Mouse (Mus musculus): ENCODE measurements around the gene Armh3. TPM values are rescaled to one million over a fixed set of nuclear protein-coding genes. Genes with fewer than 3 reads are reported as not detected.

Gene Armh3
- polyA plus RNA-seq, 1 experiment from 2014 or later: 9.6 TPM

DNA sequence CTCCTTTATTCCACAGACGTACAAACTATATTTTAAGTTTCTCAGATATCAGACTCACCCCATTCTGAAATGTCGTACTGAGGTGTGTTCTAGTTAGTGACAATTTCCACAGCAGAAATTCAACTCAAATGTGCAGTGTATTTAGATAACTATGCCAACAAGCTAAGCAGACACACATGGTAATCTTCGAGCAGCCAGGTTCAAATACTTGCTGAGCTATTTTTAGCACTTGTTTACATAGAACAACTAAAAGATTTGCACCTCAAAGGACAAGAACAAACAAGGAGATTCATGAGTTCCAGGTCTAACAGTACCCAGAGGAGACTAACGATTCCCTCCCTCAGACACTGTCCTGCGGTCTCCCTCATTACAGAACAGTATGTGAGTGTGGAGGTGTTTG is 171.2 kb downstream of the Armh3 start:
- no peaks in the 10 kb centered on the region for H3K36me3 ChIP-seq (ENCODE audit: control insufficient read depth, insufficient read depth, low read length)
- H3K4me2 ChIP-seq: no peak overlapping the region
- ATAC-seq (replicated peaks; ENCODE audit: insufficient number of reproducible peaks, low FRiP score, low TSS enrichment): no peak
- H3K4me1 ChIP-seq (ENCODE audit: control insufficient read depth, insufficient read depth, low read length): peaks cover 2% of the 10 kb centered on the region; the same call in 1 of the 2 replicates
- H3K9ac ChIP-seq (ENCODE audit: low read depth, low read length): no peak overlapping the region
- H3K4me3 ChIP-seq (ENCODE audit: low read depth, low read length): no peak overlapping the region
- H3K27me3 ChIP-seq (ENCODE audit: control insufficient read depth, insufficient read depth, low read length): no peaks in the 10 kb centered on the region
- no peak overlapping the region for H3K27ac ChIP-seq (ENCODE audit: low read depth, low read length)
- WGBS (ENCODE audit: insufficient replicate concordance): 72% methylated on average over 5 of the region's 5 CpGs
- H3K9me3 ChIP-seq (replicated peaks; ENCODE audit: control insufficient read depth, low read length): no peaks in the 10 kb centered on the region; the same call in 1 of the 2 replicates

DNA sequence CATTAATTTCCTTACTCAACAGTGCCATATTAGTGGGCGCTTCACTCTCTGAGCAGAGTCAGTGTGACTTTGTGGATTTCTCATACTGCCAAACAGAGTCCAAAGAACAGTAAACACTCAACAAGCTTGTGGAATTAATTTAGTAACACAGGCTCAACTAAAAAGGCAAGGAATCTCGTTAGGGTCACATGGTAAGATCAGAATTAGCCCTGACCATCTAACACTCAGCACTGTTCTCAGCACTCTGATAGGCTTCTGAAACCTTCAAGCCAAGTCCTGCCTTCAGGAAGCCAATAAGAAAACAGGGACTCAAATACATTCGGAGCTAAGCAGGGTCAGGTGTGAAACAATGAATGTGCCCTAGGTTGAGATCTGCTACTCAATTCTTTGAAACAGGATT is 172.1 kb downstream of the Armh3 start:
- 70% methylated on average over 3 of the region's 3 CpGs for WGBS (ENCODE audit: insufficient replicate concordance)
- H3K9ac ChIP-seq (ENCODE audit: low read depth, low read length): no peak overlapping the region

DNA sequence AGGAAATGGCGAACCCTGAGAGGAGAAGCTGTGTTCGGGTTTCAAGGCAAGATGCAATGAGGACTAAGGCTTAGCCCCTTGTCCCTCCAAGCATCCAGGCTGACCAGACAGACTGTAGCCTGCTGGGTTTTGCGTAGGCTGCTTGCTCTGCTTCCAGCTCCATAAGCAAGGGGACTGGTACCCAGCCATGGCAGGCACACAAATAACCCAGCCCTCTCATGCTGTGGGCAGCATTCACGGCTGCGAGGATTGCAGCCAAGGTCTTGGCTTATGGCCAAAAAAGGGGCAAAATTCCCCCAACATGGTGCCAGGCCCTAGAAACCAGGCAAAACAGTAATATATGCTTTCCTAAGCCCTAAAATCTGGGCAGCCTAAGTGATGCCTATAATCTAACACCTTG is 176.5 kb downstream of the Armh3 start:
- H3K4me1 ChIP-seq (ENCODE audit: control insufficient read depth, insufficient read depth, low read length): no peaks in the 10 kb centered on the region; the same call in 1 of the 2 replicates
- H3K9ac ChIP-seq (ENCODE audit: low read depth, low read length): no peak overlapping the region
- no peak for ATAC-seq (replicated peaks; ENCODE audit: insufficient number of reproducible peaks, low FRiP score, low TSS enrichment)
- no peaks in the 10 kb centered on the region for H3K9me3 ChIP-seq (replicated peaks; ENCODE audit: control insufficient read depth, low read length)
- H3K4me3 ChIP-seq (ENCODE audit: low read depth, low read length): no peak overlapping the region
- H3K27ac ChIP-seq (ENCODE audit: low read depth, low read length): no peak overlapping the region
- peaks cover 3% of the 10 kb centered on the region; the same call in 1 of the 2 replicates for H3K36me3 ChIP-seq (ENCODE audit: control insufficient read depth, insufficient read depth, low read length)
- no peaks in the 10 kb centered on the region for H3K27me3 ChIP-seq (ENCODE audit: control insufficient read depth, insufficient read depth, low read length)
- 77% methylated on average over 5 of the region's 5 CpGs for WGBS (ENCODE audit: insufficient replicate concordance)
- H3K4me2 ChIP-seq: no peak overlapping the region

More for the DNA sequence above, 172.1 kb downstream of the Armh3 start:
- H3K27ac ChIP-seq (ENCODE audit: low read depth, low read length): no peak overlapping the region
- no peaks in the 10 kb centered on the region for H3K36me3 ChIP-seq (ENCODE audit: control insufficient read depth, insufficient read depth, low read length)
- no peaks in the 10 kb centered on the region; the same call in 1 of the 2 replicates for H3K9me3 ChIP-seq (replicated peaks; ENCODE audit: control insufficient read depth, low read length)
- no peak for ATAC-seq (replicated peaks; ENCODE audit: insufficient number of reproducible peaks, low FRiP score, low TSS enrichment)
- H3K27me3 ChIP-seq (ENCODE audit: control insufficient read depth, insufficient read depth, low read length): no peaks in the 10 kb centered on the region
- H3K4me2 ChIP-seq: no peak overlapping the region
- no peak overlapping the region for H3K4me3 ChIP-seq (ENCODE audit: low read depth, low read length)
- H3K4me1 ChIP-seq (ENCODE audit: control insufficient read depth, insufficient read depth, low read length): no peaks in the 10 kb centered on the region; the same call in 1 of the 2 replicates

DNA sequence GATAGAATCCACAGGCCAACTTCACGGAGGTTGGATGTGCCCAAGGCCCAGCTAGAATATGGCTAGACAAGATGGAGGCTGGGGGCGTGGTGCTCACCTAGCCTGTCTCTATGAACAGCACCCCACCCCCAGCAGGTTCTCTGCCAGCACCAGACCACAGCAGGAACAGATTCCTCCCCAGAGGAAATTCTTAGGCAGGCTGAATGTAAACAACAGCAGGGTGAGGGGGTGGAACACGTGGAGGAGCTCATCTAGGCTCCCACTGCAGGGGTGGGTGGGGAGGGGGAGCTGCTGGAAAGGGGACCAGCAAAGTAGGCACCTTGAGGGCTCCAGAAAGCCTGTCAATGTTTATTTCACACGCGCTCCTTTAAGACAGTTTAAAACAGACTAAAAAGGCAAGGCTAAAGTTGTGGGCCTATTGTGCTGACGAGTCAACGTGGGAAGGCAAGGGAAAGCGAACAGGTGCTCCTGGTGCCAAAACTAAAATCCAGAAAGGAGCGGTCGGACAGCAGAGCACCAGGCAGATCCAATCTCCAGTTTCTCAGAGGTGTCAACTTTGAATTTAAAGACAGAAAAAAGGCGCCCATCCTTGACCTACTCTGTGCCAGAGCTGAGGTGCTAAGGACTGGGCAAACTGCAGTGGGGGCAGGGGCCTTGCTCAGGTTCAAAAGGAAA is 180.3 kb downstream of the Armh3 start:
- H3K4me1 ChIP-seq (ENCODE audit: control insufficient read depth, insufficient read depth, low read length): peaks cover 9% of the 10 kb centered on the region
- no peak overlapping the region for H3K27ac ChIP-seq (ENCODE audit: low read depth, low read length)
- H3K36me3 ChIP-seq (ENCODE audit: control insufficient read depth, insufficient read depth, low read length): peaks cover 3% of the 10 kb centered on the region; the same call in 1 of the 2 replicates
- no peaks in the 10 kb centered on the region for H3K9me3 ChIP-seq (replicated peaks; ENCODE audit: control insufficient read depth, low read length)
- ATAC-seq (replicated peaks; ENCODE audit: insufficient number of reproducible peaks, low FRiP score, low TSS enrichment): no peak
- 66% methylated on average over 11 of the region's 11 CpGs for WGBS (ENCODE audit: insufficient replicate concordance)
- H3K27me3 ChIP-seq (ENCODE audit: control insufficient read depth, insufficient read depth, low read length): peaks cover 18% of the 10 kb centered on the region
- no peak overlapping the region for H3K4me3 ChIP-seq (ENCODE audit: low read depth, low read length)
- H3K9ac ChIP-seq (ENCODE audit: low read depth, low read length): no peak overlapping the region
- no peak overlapping the region for H3K4me2 ChIP-seq

DNA sequence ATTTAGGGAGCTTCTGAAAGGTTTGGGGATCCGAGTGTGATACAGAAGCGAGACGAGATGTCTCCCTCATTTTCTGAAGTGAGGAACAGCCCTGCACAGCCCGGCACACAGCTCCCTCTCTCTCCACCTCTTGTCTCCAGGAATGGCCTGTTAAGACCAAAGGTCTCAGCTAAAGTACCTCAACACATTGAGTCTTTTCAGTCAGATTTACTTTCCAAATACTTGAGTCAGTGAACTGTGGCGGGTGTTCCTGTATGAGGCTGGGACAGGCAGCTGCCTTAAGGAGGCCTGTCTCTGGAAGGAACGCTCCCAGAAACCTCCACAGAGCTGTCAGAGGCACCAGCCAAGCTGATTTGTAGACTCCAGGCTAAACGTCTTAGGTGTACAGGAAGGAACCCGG is 181.6 kb downstream of the Armh3 start:
- H3K4me3 ChIP-seq (ENCODE audit: low read depth, low read length): no peak overlapping the region
- WGBS (ENCODE audit: insufficient replicate concordance): 36% methylated on average over 8 of the region's 8 CpGs
- H3K9me3 ChIP-seq (replicated peaks; ENCODE audit: control insufficient read depth, low read length): no peaks in the 10 kb centered on the region
- H3K9ac ChIP-seq (ENCODE audit: low read depth, low read length): no peak overlapping the region
- H3K27me3 ChIP-seq (ENCODE audit: control insufficient read depth, insufficient read depth, low read length): peaks cover 24% of the 10 kb centered on the region
- H3K36me3 ChIP-seq (ENCODE audit: control insufficient read depth, insufficient read depth, low read length): peaks cover 3% of the 10 kb centered on the region; the same call in 1 of the 2 replicates
- H3K27ac ChIP-seq (ENCODE audit: low read depth, low read length): no peak overlapping the region
- no peak for ATAC-seq (replicated peaks; ENCODE audit: insufficient number of reproducible peaks, low FRiP score, low TSS enrichment)
- H3K4me2 ChIP-seq: peak overlapping the region; percentile 87; the same call in 1 of the 2 replicates
- H3K4me1 ChIP-seq (ENCODE audit: control insufficient read depth, insufficient read depth, low read length): peaks cover 17% of the 10 kb centered on the region

DNA sequence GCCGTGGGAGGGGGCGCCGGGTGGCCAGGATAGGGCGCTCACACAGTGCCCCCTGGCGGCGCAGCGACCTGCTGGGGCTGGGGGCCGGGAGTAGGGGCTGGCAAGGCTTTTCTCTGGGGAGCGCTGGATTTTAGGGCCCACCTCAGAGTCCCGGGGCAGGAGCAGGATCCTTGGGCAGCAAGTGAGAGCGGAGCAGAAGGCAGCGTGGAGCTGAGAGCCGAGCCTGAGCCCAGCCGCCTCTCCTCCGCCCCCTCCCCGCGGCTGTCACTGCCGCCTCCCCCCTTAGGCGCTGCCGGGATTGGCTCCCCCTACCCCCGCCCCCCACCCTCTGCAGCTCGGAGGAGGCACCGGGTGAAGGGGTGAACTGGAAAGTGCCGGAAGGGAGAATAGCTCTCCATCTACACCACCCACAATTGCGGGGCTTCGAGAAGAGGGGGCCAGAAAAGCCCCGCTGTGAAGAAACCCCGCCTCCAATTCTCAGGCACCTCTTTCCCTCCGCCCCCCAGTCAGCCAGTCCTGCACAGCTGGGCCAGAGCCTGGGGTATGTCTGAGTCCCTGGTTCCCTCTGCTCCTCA is 182.4 kb downstream of the Armh3 start, which contains the start of gene Kcnip2:
TSS of gene Kcnip2 (minus strand) at position 231 of the 575 bp plus-strand sequence.
- Histone ChIP-seq H3K4me3 (ENCODE audit: low read depth, low read length) (peak within 1 kb of the TSS; percentile 44), H3K9ac (ENCODE audit: low read depth, low read length) (peak within 1 kb of the TSS; percentile 60), H3K36me3 (ENCODE audit: control insufficient read depth, insufficient read depth, low read length) (peaks cover 3% of the 10 kb centered on the region; the same call in 1 of the 2 replicates), H3K4me1 (ENCODE audit: control insufficient read depth, insufficient read depth, low read length) (peaks cover 20% of the 10 kb centered on the region), H3K4me2 (peak within 1 kb of the TSS; percentile 87), H3K27me3 (ENCODE audit: control insufficient read depth, insufficient read depth, low read length) (peaks cover 28% of the 10 kb centered on the region), H3K27ac (ENCODE audit: low read depth, low read length) (no peak within 1 kb of the TSS), H3K9me3 (replicated peaks; ENCODE audit: control insufficient read depth, low read length) (no peaks in the 10 kb centered on the region)
- 0% methylated on average over 28 of the region's 29 CpGs for WGBS (ENCODE audit: insufficient replicate concordance)
- ATAC-seq (replicated peaks; ENCODE audit: insufficient number of reproducible peaks, low FRiP score, low TSS enrichment): peak; percentile 32; the same call in 1 of the 2 replicates

DNA sequence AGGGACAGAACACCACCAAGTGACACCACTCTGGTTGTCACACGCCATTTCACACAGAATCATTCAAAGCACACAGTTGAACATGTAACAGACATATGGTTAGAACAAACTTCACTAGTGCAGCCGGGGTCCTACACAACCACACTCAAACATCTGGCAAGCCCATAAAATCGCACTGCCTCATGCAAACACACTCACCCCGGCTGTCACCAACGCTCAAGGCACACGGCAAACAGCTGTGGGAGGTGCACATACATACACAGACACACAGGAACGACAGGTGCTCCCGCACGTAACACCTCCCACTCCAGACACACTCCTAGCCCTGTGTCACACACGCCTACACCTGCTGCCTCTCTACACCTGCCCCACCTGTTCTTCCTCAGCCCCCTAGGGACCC is 183.1 kb downstream of the Armh3 start:
- H3K36me3 ChIP-seq (ENCODE audit: control insufficient read depth, insufficient read depth, low read length): peaks cover 3% of the 10 kb centered on the region; the same call in 1 of the 2 replicates
- H3K27me3 ChIP-seq (ENCODE audit: control insufficient read depth, insufficient read depth, low read length): peaks cover 28% of the 10 kb centered on the region
- no peak for ATAC-seq (replicated peaks; ENCODE audit: insufficient number of reproducible peaks, low FRiP score, low TSS enrichment)
- WGBS (ENCODE audit: insufficient replicate concordance): 66% methylated on average over 10 of the region's 10 CpGs
- no peaks in the 10 kb centered on the region for H3K9me3 ChIP-seq (replicated peaks; ENCODE audit: control insufficient read depth, low read length)
- peaks cover 22% of the 10 kb centered on the region for H3K4me1 ChIP-seq (ENCODE audit: control insufficient read depth, insufficient read depth, low read length)
- peak overlapping the region; percentile 44; the same call in 1 of the 2 replicates for H3K4me3 ChIP-seq (ENCODE audit: low read depth, low read length)
- peak overlapping the region; percentile 87 for H3K4me2 ChIP-seq
- H3K27ac ChIP-seq (ENCODE audit: low read depth, low read length): no peak overlapping the region
- H3K9ac ChIP-seq (ENCODE audit: low read depth, low read length): no peak overlapping the region

DNA sequence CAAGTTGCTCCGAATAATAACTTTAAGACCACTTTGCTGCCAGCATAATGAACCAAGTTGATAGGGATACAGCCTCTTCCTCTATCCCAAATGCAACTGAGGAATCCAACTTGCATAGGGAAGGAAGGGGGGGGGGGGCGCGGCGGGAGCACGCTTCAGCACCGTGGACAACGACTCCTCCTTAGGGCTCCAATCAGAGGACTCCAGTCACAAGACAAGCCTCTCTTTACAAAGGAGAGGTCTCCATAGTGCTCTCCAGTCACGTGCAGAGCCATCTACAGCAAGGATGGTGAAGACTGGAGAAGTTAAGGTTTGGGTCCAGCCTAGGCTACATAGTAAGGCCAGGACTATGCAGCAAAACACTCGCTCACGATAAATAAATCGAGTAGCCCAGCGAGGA is 184.5 kb downstream of the Armh3 start:
- H3K27ac ChIP-seq (ENCODE audit: low read depth, low read length): no peak overlapping the region
- H3K4me2 ChIP-seq: no peak overlapping the region
- H3K27me3 ChIP-seq (ENCODE audit: control insufficient read depth, insufficient read depth, low read length): peaks cover 28% of the 10 kb centered on the region
- H3K9ac ChIP-seq (ENCODE audit: low read depth, low read length): no peak overlapping the region
- H3K4me3 ChIP-seq (ENCODE audit: low read depth, low read length): no peak overlapping the region
- H3K4me1 ChIP-seq (ENCODE audit: control insufficient read depth, insufficient read depth, low read length): peaks cover 22% of the 10 kb centered on the region
- H3K36me3 ChIP-seq (ENCODE audit: control insufficient read depth, insufficient read depth, low read length): peaks cover 3% of the 10 kb centered on the region; the same call in 1 of the 2 replicates
- H3K9me3 ChIP-seq (replicated peaks; ENCODE audit: control insufficient read depth, low read length): no peaks in the 10 kb centered on the region
- no peak for ATAC-seq (replicated peaks; ENCODE audit: insufficient number of reproducible peaks, low FRiP score, low TSS enrichment)
- WGBS (ENCODE audit: insufficient replicate concordance): 8% methylated on average over 12 of the region's 12 CpGs
